Mouse (Mus musculus) lung, adult 2 months (tissue): Measurements from ENCODE around the gene Col15a1.

Experiments used
- CTCF ChIP-seq: fragments of 200-500 bp; IDR thresholded peaks from 2 replicates; pipeline ENCODE4 v1.5.1; 2011; ENCODE audit warnings: mild to moderate bottlenecking, low read length, control low read depth; ENCODE audit not compliant: insufficient read depth
- POLR2A ChIP-seq: fragments of 200-500 bp; IDR thresholded peaks from 2 replicates; pipeline ENCODE4 v1.6.1; 2011; ENCODE audit warnings: low read depth, mild to moderate bottlenecking, control low read depth, low read length, borderline replicate concordance; ENCODE audit errors: extremely low read depth

DNA sequence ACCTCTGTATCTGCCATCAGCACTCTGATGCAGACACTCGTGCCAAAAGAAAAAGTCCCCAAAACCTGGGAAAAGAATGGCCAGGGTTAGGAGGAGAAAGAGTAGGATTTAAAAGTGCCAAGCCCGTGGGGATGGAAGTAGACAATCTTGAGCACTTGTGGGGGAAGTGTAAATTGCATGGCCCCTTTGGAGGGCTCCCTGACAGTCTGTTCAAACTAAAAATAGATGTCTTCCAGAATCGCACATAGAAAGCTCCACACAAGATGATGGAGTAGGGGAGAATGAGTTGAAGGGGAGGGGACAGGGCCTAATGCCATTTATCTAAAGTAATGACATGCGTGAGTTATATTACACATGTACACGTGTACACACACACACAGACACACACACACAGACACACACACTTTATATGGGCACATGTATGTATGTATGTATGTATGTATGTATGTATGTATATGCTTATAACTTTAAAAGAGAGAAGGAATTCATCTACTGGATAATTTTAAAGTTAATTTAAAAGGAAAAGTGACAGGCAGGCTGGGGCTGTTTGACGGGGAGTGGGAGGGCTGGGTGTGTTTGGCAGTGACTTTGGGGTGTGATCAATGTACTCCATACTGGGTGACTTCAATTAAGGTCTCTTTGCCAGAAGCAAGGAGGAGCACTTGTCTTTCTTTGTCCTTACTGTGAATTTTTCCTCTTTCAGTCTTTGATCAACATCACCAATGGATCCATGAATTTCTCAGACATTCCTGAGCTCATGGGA, 74.1 kb downstream of the Col15a1 start:
- TF ChIP-seq CTCF (no peak), POLR2A (no peak)
